Mouse (Mus musculus) kidney, embryonic 14.5 days (tissue): ENCODE results near the gene Pip4k2b. TPM values are rescaled to one million over a fixed set of nuclear protein-coding genes. Genes with fewer than 3 reads are reported as not detected.
"Not testable (repeated sequence)": the region's sequence is repeated elsewhere in the genome, so short reads cannot be mapped to it uniquely, and the experiment has no call there.

ENCODE experiments used
- ATAC-seq: fragments of 200-750 bp; cut with Nextera tagmentation; 2 replicates; pipeline ENCODE4 v1.8.0; 2017; ENCODE audit warnings: moderate number of reproducible peaks, mild to moderate bottlenecking, moderate TSS enrichment, moderate library complexity; ENCODE audit not compliant: low FRiP score, low TSS enrichment
- H3K27ac ChIP-seq: fragments of 300-500 bp; sonication (generic); 2 replicates; pipeline ENCODE4 v1.5.1; 2014; ENCODE audit warnings: low read depth, mild to moderate bottlenecking, low read length, moderate library complexity, mixed read lengths
- H3K27me3 ChIP-seq: fragments of 300-500 bp; sonication (generic); 2 replicates; pipeline ENCODE4 v1.6.1; 2014; ENCODE audit warnings: mild to moderate bottlenecking, low read length; ENCODE audit not compliant: control insufficient read depth, insufficient read depth
- H3K36me3 ChIP-seq: fragments of 300-500 bp; sonication (generic); 2 replicates; pipeline ENCODE4 v1.6.1; 2014; ENCODE audit warnings: low read length, mixed read lengths; ENCODE audit not compliant: control insufficient read depth, insufficient read depth
- H3K4me1 ChIP-seq: fragments of 300-500 bp; sonication (generic); 2 replicates; pipeline ENCODE4 v1.6.1; 2014; ENCODE audit warnings: low read length, mixed read lengths; ENCODE audit not compliant: control insufficient read depth, insufficient read depth
- H3K4me2 ChIP-seq: fragments of 300-500 bp; sonication (generic); replicated peaks from 2 replicates; pipeline ENCODE4 v1.6.1; 2014; ENCODE audit warnings: low read depth, mild to moderate bottlenecking, low read length
- H3K4me3 ChIP-seq: fragments of 300-500 bp; sonication (generic); 2 replicates; pipeline ENCODE4 v1.5.1; 2014; ENCODE audit warnings: mild to moderate bottlenecking, low read length
- H3K9ac ChIP-seq: fragments of 300-500 bp; sonication (generic); 2 replicates; pipeline ENCODE4 v1.6.1; 2014; ENCODE audit warnings: low read depth, mild to moderate bottlenecking, low read length, moderate library complexity
- H3K9me3 ChIP-seq: fragments of 300-500 bp; sonication (generic); 2 replicates; pipeline ENCODE4 v1.6.1; 2016; ENCODE audit warnings: low read length; ENCODE audit not compliant: control insufficient read depth
- WGBS: fragments of 180-500 bp; shearing (Covaris S2); extraction: QIAGEN DNeasy Blood & Tissue Kit; methylation state at CpG from one replicate; pipeline ENCODE4 v1.1.7; 2014; 5-methylcytosine and 5-hydroxymethylcytosine counted together
- polyA plus RNA-seq: library from polyadenylated mRNA; unstranded; fragments of >200 nt; fragmentation: Nextera tagmentation; extraction: Ambion mirVana; gene quantifications from 2 replicates; pipeline ENCODE4 v1.2.1, GENCODE M21; 2014

Gene Pip4k2b
- polyA plus RNA-seq, 1 experiment from 2014 or later = 1.9 TPM

DNA sequence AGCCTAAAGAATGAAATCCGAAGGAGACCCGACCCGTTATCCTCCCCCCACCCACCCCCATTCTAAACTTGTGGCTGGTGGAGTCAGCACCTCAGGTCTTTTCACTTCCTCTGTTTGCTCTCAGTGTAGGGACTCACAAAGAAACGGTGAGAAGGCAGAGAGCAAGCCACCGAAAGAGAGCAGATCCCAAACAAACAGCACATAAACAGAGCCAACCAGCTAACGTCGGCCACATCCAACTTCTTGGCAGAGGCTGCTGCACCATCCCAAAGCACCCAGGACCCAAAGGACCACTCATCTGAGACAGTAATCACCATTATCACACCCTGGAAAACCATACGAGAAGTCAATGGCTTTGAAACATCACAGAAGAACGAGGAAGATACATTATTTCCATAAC is 1.1 kb downstream of the Pip4k2b start:
- Histone ChIP-seq H3K9me3 (no peaks in the 10 kb centered on the region), H3K9ac (peak overlapping the region; percentile 72; the same call in 1 of the 2 replicates), H3K4me2 (peak overlapping the region; percentile 70), H3K27ac (no peak overlapping the region; the same call in 1 of the 2 replicates), H3K27me3 (no peaks in the 10 kb centered on the region), H3K36me3 (peaks cover 25% of the 10 kb centered on the region), H3K4me3 (peak overlapping the region; percentile 81), H3K4me1 (peaks cover 28% of the 10 kb centered on the region)
- 34% methylated on average over 9 of the region's 9 CpGs for WGBS
- no peak for ATAC-seq

GRCm38 (mm10) chr11:97742591-97742990 is 1.9 kb downstream of the Pip4k2b start:
- H3K9ac ChIP-seq = no peak overlapping the region
- ATAC-seq = no peak
- peak overlapping the region; percentile 70 for H3K4me2 ChIP-seq
- WGBS = 84% methylated on average over 9 of the region's 9 CpGs
- peaks cover 18% of the 10 kb centered on the region for H3K36me3 ChIP-seq
- H3K4me3 ChIP-seq = peak overlapping the region; percentile 81; the same call in 1 of the 2 replicates
- H3K27ac ChIP-seq = no peak overlapping the region
- H3K27me3 ChIP-seq = no peaks in the 10 kb centered on the region
- H3K4me1 ChIP-seq = peaks cover 28% of the 10 kb centered on the region
- H3K9me3 ChIP-seq = no peaks in the 10 kb centered on the region

GRCm38 (mm10) chr11:97742157-97742556 is 2.3 kb downstream of the Pip4k2b start:
- H3K9me3 ChIP-seq = no peaks in the 10 kb centered on the region
- H3K9ac ChIP-seq = no peak overlapping the region
- ATAC-seq = no peak
- H3K27me3 ChIP-seq = no peaks in the 10 kb centered on the region
- H3K27ac ChIP-seq = no peak overlapping the region
- peaks cover 28% of the 10 kb centered on the region for H3K4me1 ChIP-seq
- peaks cover 13% of the 10 kb centered on the region for H3K36me3 ChIP-seq
- WGBS = 88% methylated on average over 5 of the region's 5 CpGs
- no peak overlapping the region; the same call in 1 of the 2 replicates for H3K4me2 ChIP-seq
- H3K4me3 ChIP-seq = no peak overlapping the region

DNA sequence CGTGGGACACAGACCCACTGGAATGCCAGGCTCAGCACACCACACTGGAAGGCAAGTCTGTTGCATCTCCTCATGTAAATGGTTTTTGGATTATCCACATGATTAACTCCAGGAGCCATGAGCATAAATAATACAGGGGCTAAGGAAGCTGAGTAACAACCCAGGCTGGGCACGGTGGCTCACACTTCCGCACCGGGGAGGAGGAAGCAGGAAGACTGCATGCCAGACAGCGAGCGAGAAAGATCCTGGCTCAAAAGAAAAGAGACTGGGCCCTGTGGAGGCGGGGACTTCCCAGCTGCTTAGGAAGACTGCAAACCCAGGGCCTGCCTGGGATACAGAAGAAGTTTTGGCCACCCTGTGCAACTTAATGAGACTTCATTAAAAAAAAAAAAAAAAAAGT is 4.3 kb downstream of the Pip4k2b start:
- Histone ChIP-seq H3K36me3 (no peaks in the 10 kb centered on the region), H3K9ac (no peak overlapping the region), H3K27ac (peak overlapping the region; percentile 69; the same call in 1 of the 2 replicates), H3K4me1 (peaks cover 28% of the 10 kb centered on the region), H3K27me3 (no peaks in the 10 kb centered on the region), H3K4me2 (peak overlapping the region; percentile 12), H3K9me3 (no peaks in the 10 kb centered on the region), H3K4me3 (no peak overlapping the region)
- 29% methylated on average over 7 of the region's 7 CpGs for WGBS
- ATAC-seq = no peak

DNA sequence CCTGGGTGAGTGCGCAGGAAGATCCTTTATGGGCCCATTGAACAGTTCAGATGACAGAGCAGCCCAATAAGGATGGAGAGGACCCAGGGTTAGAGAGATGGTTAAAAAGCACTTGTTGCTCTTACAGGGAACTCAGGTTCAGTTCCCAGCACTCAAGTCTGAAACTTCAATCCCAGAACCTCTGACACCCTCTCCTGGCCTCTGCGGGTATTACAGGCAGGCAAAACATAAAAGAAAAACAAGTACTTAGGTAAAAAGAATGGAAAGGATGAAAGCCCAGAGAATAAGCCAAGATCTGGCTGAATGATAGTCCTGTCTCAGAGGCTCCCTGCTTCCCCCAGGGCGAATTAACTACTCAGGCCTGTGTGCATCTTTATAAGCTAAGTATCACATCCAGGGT is 5.3 kb downstream of the Pip4k2b start:
- no peaks in the 10 kb centered on the region for H3K27me3 ChIP-seq
- H3K4me3 ChIP-seq = no peak overlapping the region
- H3K9ac ChIP-seq = no peak overlapping the region
- 92% methylated on average over 3 of the region's 3 CpGs for WGBS
- no peaks in the 10 kb centered on the region for H3K36me3 ChIP-seq
- no peak for ATAC-seq
- peaks cover 30% of the 10 kb centered on the region for H3K4me1 ChIP-seq
- H3K4me2 ChIP-seq = no peak overlapping the region
- H3K9me3 ChIP-seq = no peaks in the 10 kb centered on the region
- H3K27ac ChIP-seq = no peak overlapping the region

DNA sequence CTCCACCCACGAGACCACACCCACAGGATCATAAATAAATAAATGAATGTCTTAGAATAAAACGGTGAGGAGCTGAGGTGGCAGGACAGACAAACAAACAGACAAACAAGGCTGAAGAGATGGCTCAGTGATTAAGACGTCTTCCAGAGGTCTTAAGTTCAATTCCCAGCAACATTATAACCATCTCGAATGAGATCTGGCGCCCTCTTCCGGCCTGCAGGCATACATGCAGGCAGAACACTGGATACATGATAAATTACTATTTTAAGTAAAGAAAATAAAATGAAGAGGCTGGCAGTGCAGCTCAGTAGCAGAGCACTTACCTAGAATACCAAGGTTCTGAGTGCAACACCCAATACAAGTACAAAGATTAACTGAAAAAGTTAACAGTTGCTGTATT is 5.8 kb downstream of the Pip4k2b start:
- no peak overlapping the region for H3K9ac ChIP-seq
- H3K4me1 ChIP-seq = peaks cover 35% of the 10 kb centered on the region
- H3K27me3 ChIP-seq = no peaks in the 10 kb centered on the region
- ATAC-seq = no peak
- no peaks in the 10 kb centered on the region for H3K36me3 ChIP-seq
- H3K9me3 ChIP-seq = no peaks in the 10 kb centered on the region
- 65% methylated on average over 6 of the region's 6 CpGs for WGBS
- no peak overlapping the region for H3K4me3 ChIP-seq
- no peak overlapping the region for H3K4me2 ChIP-seq
- H3K27ac ChIP-seq = no peak overlapping the region

DNA sequence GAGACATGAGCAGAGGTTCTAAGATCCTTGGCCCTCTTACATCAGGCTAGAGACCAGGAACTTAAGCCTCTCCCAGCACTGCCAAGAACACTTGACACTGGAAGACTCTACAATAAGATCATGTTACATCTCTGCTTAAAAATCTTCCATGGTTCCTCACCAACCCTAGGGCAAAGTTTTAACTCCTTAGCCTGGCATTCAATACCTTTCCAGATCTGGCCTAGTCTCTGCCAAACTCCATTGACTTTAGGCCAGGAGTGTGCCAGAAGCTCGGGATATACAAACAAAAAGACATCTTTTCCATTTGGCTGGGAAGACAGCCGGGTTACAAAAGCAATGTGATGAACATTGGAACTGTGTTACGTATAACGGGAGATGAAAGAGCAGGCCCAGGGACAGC is 6.9 kb downstream of the Pip4k2b start:
- Histone ChIP-seq H3K4me1 (peaks cover 24% of the 10 kb centered on the region), H3K27ac (no peak overlapping the region), H3K4me3 (no peak overlapping the region), H3K36me3 (peaks cover 3% of the 10 kb centered on the region), H3K9ac (no peak overlapping the region), H3K27me3 (no peaks in the 10 kb centered on the region), H3K4me2 (no peak overlapping the region), H3K9me3 (no peaks in the 10 kb centered on the region)
- 70% methylated on average over 4 of the region's 4 CpGs for WGBS
- no peak for ATAC-seq

GRCm38 (mm10) chr11:97736645-97737044 is 7.9 kb downstream of the Pip4k2b start:
- H3K9me3 ChIP-seq = no peaks in the 10 kb centered on the region
- peaks cover 20% of the 10 kb centered on the region for H3K4me1 ChIP-seq
- no peak overlapping the region for H3K9ac ChIP-seq
- no peak for ATAC-seq
- 92% methylated on average over 5 of the region's 5 CpGs for WGBS
- H3K36me3 ChIP-seq = peaks cover 11% of the 10 kb centered on the region
- H3K4me3 ChIP-seq = no peak overlapping the region
- no peak overlapping the region for H3K27ac ChIP-seq
- no peaks in the 10 kb centered on the region for H3K27me3 ChIP-seq
- H3K4me2 ChIP-seq = no peak overlapping the region

DNA sequence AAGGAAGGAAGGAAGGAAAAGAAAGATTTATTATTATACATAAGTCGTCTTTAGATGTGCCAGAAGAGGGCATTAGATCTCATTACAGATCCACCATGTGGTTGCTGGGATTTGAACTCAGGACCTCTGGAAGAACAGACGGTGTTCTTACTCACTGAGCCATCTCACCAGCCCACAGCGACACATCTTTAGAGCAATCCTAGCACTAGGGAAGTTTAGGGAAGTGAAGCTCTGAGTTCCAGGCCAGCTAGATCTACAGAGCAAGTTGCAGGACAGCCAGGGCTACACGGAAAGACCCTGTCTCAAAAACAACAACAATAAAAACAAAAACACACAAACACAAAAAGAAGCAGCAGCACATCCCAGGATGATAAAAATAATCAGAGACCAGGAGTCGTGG is 9.7 kb downstream of the Pip4k2b start:
- 86% methylated on average over 5 of the region's 5 CpGs for WGBS
- H3K4me1 ChIP-seq = peaks cover 11% of the 10 kb centered on the region
- H3K4me3 ChIP-seq, H3K27ac ChIP-seq, H3K9me3 ChIP-seq, H3K4me2 ChIP-seq, H3K27me3 ChIP-seq, ATAC-seq, H3K9ac ChIP-seq: not testable (repeated sequence)
- H3K36me3 ChIP-seq = peaks cover 22% of the 10 kb centered on the region
